Mouse (Mus musculus): Measurements from ENCODE around the gene Prrx1. TPM values are rescaled to one million over a fixed set of nuclear protein-coding genes. Genes with fewer than 3 reads are reported as not detected.

Gene Prrx1
- 0.09 TPM in 1 of 2 replicates, not detected in the other for total RNA-seq (2023)

GRCm38 (mm10) chr1:163313101-163313773 is at the start of gene Prrx1:
Gene Prrx1, minus strand, starts transcription at chr1:163313710.

Other genes with a start within 250 kb of the Prrx1 start
- gene Mroh9, start 228.0 kb downstream of the Prrx1 start, total RNA-seq (2023), result not detected in 2 replicates
- 4.8 and 5.8 TPM in 2 replicates for gene Gorab, start 90.0 kb upstream of the Prrx1 start, total RNA-seq (2023)

All from neutrophil, adult 65 days (primary cell).